Mouse (Mus musculus) MEL (cell line): ENCODE data around the gene Grid2ip.

Experiments
- BHLHE40 ChIP-seq: IDR thresholded peaks from 2 replicates; pipeline ENCODE4 v1.6.1; 2012; ENCODE audit warnings: low read depth, mild to moderate bottlenecking, inconsistent platforms, low read length, improper control_type of control experiment, borderline replicate concordance
- CTCF ChIP-seq, 3 experiments: IDR thresholded peaks in 2 of 3; conservative IDR thresholded peaks in 1 of 3; 2 replicates each; pipeline ENCODE4 v1.5.1; 2011 to 2012; ENCODE audit warnings: low read length in 3 of 3, low read depth in 2 of 3, mild to moderate bottlenecking in 2 of 3, improper control_type of control experiment in 1 of 3, inconsistent platforms in 1 of 3, mixed read lengths in 1 of 3, moderate library complexity in 1 of 3; ENCODE audit not compliant: control insufficient read depth in 1 of 3, insufficient read depth in 1 of 3, poor library complexity in 1 of 3, severe bottlenecking in 1 of 3
- EP300 ChIP-seq, 2 experiments: IDR thresholded peaks; 2 replicates each; pipeline ENCODE4 v1.6.1; 2011; ENCODE audit warnings: improper control_type of control experiment in 2 of 2, low read length in 2 of 2, low read depth in 1 of 2, mild to moderate bottlenecking in 1 of 2
- GATA1 ChIP-seq: IDR thresholded peaks from 2 replicates; pipeline ENCODE4 v1.6.1; 2011; ENCODE audit warnings: low read depth, low read length, improper control_type of control experiment
- HCFC1 ChIP-seq: IDR thresholded peaks from 2 replicates; pipeline ENCODE4 v1.6.1; 2012; ENCODE audit warnings: low read depth, mild to moderate bottlenecking, inconsistent platforms, low read length, improper control_type of control experiment, moderate library complexity
- JUND ChIP-seq: IDR thresholded peaks from 2 replicates; pipeline ENCODE4 v1.6.1; 2011; ENCODE audit warnings: low read depth, mild to moderate bottlenecking, improper control_type of control experiment, low read length
- MAZ ChIP-seq: IDR thresholded peaks from 2 replicates; pipeline ENCODE4 v1.6.1; 2012; ENCODE audit warnings: low read depth, mild to moderate bottlenecking, inconsistent platforms, low read length, improper control_type of control experiment
- MYC ChIP-seq: IDR thresholded peaks from 2 replicates; pipeline ENCODE4 v1.6.1; 2011; ENCODE audit warnings: low read depth, mild to moderate bottlenecking, low read length, improper control_type of control experiment, moderate library complexity
- POLR2A ChIP-seq, 2 experiments: IDR thresholded peaks; 2 replicates each; pipeline ENCODE4 v1.6.1; 2011 to 2012; ENCODE audit warnings: low read length in 2 of 2, mild to moderate bottlenecking in 2 of 2, control low read depth in 1 of 2, improper control_type of control experiment in 1 of 2, low read depth in 1 of 2, moderate library complexity in 1 of 2; ENCODE audit not compliant: control insufficient read depth in 1 of 2, insufficient read depth in 1 of 2, poor library complexity in 1 of 2
- RAD21 ChIP-seq: IDR thresholded peaks from 2 replicates; pipeline ENCODE4 v1.6.1; 2011; ENCODE audit warnings: mild to moderate bottlenecking, low read depth, low read length, improper control_type of control experiment

GRCm38 (mm10) chr5:143375242-143375641 lies 18.1 kb downstream of the Grid2ip start:
- TF ChIP-seq CTCF (IDR thresholded peaks at IDR 0.05 in 2 of 3, conservative IDR thresholded peaks at IDR 0.05 in 1 of 3; ENCODE audit: control insufficient read depth in 1 of 3, insufficient read depth in 1 of 3, low read depth in 2 of 3, low read length in 3 of 3, poor library complexity in 1 of 3, severe bottlenecking in 1 of 3) (peak; percentile 73 to 83 (median 74)), HCFC1 (no peak), POLR2A (IDR thresholded peaks at IDR 0.05; ENCODE audit: control insufficient read depth in 1 of 2, insufficient read depth in 1 of 2, low read depth in 1 of 2, low read length in 2 of 2, poor library complexity in 1 of 2) (no peak), JUND (no peak), BHLHE40 (no peak), MAZ (no peak), EP300 (IDR thresholded peaks at IDR 0.05; ENCODE audit: low read depth in 1 of 2, low read length in 2 of 2) (no peak), RAD21 (peak; percentile 49), MYC (no peak), GATA1 (no peak)
